Mouse (Mus musculus): ENCODE measurements around the gene Pdap1. TPM values are rescaled to one million over a fixed set of nuclear protein-coding genes. Genes with fewer than 3 reads are reported as not detected.

The Pdap1 gene
- total RNA-seq (2021): 10 to 100 TPM; 95.2 to 97.8 TPM
- long read RNA-seq, experiment 1, partial matches to known transcripts: 0 of 2 reads
- long read RNA-seq, experiment 1, other reads (novel, unspliced or antisense): 1 of 2 reads
- long read RNA-seq, experiment 2, partial matches to known transcripts: 1 of 5 reads
- long read RNA-seq, experiment 2, other reads (novel, unspliced or antisense): 4 of 5 reads

DNA sequence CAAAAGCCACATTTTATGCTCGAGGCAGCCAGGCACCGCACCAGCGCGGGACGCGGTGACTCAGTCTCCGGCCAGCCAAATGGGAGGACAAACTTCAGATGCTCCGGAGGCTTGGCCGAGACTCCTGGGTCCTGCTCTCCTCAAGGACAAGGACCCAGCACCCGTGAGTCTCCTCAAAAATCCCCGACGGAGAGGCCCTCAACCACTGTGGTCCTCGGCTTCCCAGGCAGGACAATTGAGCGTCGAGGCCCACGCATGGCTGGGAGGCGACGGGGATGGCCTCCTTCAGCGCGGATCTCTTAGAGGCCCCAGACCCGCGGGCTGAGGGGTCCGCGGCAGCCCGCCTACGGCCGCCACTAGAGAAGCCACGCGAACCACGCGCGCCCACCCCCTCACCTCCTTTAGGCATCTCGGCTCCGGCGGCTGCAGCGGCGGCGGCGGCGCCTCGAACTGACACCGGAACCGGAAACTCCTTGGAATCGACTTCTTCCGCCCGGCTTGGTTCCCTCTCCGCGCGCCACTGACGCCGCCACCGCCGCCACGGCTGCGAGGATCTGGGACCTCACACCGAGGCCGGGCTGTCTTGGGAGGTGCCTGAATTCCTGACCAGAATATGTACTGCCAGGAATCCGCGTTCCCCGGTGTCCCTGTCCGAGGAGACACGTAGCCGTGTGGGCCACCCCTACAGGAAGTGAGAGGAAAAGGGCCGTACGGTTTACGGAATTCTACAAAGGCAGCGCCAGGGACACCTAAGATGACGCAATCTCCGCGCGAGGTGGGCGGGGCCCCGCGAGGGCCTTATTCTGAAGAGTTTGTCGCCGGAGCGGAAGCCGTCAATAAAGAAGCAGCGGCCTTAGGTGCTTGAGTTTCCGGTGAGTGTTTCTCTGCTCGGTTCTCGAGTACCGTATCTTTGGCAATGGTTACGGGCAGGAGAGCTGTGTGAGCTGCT is at the start of gene Pdap1, which contains the start of gene Bud31:
Gene Pdap1 (minus strand): TSS at position 668 of the 949 bp plus-strand sequence.
Gene Bud31 (plus strand): TSS at position 792 of the 949 bp plus-strand sequence.
- peak; percentile 23; the same call in 1 of the 2 replicates for TF ChIP-seq CTCF (conservative IDR thresholded peaks at IDR 0.05)
- Histone ChIP-seq H3K4me3 (peak within 1 kb of the TSS; percentile 96), H3K27ac (peak within 1 kb of the TSS; percentile 99)
- peak; percentile 94 to 96 for DNase-seq (ENCODE audit: low spot score in 2 of 2)

DNA sequence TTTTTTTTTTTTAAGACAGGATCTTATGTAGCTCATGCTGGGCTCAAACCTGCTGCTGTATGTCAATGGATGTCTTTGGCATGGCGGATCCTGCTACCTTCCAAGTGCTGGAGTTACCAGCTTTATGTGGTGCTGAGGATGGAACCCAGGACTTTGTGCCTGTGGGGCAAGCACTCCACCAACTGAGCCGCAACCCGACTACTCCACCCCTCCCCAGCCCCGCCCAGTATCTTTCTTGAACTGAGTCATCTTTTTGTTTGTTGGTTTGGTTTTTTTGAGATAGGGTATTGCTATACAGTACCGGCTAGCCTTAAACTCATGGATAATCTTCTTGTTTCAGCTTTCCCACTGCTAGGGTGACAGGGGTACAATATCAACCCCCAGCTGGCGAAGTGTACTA is 49.4 kb upstream of the Pdap1 start:
- no peak overlapping the region for H3K27ac ChIP-seq
- no peak for TF ChIP-seq CTCF (conservative IDR thresholded peaks at IDR 0.05)
- no peak for DNase-seq (ENCODE audit: low spot score in 2 of 2)
- H3K4me3 ChIP-seq: no peak overlapping the region

DNA sequence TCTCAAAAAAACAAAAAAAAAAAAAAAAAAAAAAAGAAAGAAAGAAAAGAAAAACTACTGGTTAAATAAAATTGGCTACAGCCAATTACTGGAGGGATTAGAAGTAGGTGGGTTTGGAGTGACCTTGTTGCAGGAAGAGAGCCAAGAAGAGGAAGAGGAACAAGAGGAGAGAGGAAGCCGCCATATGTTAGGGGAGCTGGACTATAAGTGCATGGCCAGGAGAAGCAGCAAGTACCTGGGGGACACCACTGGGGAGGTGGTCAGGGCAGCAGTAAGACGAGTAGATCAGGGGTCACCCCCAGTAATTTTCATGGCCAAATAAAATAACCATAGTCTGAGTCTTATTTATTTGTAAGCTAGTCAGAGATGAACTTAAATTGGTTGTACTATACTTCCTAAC is 45.2 kb upstream of the Pdap1 start:
- no peak overlapping the region for H3K27ac ChIP-seq
- no peak for DNase-seq (ENCODE audit: low spot score in 2 of 2)
- TF ChIP-seq CTCF (conservative IDR thresholded peaks at IDR 0.05): no peak
- H3K4me3 ChIP-seq: no peak overlapping the region

DNA sequence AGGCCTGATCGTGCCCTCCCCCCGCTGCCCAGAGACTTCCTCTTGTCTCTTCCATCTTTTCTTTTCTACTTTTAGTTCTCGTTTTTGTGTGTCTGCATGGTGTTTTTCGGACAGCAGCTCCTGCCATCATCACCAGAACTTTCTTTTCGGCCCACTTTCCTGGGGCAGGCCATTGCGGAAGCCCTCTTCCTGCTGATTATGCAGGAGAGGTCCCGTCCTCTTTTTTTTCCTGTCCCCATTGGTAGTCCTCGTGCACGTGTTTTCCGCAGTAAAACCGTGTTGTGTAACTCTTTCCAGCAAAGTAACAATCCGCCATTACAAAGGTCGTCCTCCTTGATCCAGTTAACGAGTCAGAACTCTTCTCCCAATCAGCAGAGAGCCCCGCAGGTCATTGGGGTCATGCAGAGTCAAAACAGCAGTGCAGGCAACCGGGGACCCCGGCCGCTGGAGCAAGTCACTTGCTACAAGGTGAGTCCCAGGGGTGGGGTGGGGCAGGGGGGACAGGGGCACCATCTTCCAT is 38.5 kb upstream of the Pdap1 start:
- no peak for DNase-seq (ENCODE audit: low spot score in 2 of 2)
- Histone ChIP-seq H3K27ac (no peak overlapping the region), H3K4me3 (no peak overlapping the region)
- no peak for TF ChIP-seq CTCF (conservative IDR thresholded peaks at IDR 0.05)

DNA sequence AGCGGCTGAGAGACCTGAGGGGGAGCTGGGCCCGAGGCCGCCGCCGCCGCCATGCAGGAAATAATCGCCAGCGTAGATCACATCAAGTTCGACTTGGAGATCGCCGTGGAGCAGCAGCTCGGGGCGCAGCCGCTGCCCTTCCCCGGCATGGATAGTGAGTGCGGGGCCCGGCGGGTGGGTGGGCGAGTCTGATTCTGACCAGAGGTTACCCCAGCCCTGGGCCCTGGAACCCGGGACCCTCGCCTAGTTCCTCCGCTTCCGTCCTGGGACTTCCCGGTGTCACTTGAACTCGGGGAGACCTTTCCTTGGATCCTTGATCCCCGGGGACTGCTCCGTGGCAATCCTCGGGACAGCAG is 27.2 kb upstream of the Pdap1 start:
- peak overlapping the region; percentile 88 for H3K4me3 ChIP-seq
- no peak for TF ChIP-seq CTCF (conservative IDR thresholded peaks at IDR 0.05)
- DNase-seq (ENCODE audit: low spot score in 2 of 2): peak in 1 of 2 experiments; percentile 18
- H3K27ac ChIP-seq: peak overlapping the region; percentile 96

DNA sequence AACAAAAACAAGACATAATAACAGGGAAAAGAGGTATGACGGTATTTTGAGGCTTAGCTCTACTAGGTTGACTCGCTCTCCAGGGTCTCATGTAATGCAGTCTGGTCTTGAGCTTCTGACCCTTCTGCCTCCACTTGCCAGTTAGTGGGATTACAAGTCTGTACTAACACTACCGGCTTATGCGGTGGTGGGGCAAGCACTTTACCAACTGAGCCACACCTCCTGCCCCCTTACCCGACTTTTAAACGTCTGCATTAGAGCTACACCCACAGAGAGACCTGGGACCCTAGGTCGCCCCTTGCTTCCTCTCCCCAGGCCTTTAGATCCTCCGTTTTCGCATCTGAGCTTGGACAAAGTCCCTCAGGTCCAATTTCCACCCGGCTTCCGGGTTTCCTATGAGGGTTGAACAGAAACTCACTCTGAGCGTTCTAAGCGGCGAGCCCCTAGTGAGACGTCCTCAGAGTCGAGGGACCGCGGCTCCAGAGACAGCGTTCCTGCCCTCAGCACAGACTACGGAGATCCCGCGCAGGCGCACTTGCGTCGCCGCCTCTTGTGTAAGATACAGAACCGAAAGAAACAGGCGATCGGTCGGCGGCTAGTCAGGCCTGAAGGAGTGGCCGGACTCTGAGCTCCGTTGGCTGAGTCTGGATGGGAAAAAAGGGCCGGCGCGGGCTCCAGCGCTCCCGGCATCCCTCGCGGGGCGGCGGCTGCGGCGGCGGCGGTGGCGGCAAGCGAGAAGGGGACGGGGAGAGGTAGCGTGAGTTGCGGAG is 26.7 kb upstream of the Pdap1 start, which contains the start of the genes Ptcd1 and Cpsf4:
Gene Ptcd1 (minus strand): TSS at position 573 of the 770 bp plus-strand sequence.
Gene Cpsf4 (plus strand): TSS at position 678 of the 770 bp plus-strand sequence.
- Histone ChIP-seq H3K27ac (peak within 1 kb of the TSS; percentile 96), H3K4me3 (peak within 1 kb of the TSS; percentile 88)
- TF ChIP-seq CTCF (conservative IDR thresholded peaks at IDR 0.05): peak; percentile 22
- DNase-seq (ENCODE audit: low spot score in 2 of 2): peak; percentile 98

DNA sequence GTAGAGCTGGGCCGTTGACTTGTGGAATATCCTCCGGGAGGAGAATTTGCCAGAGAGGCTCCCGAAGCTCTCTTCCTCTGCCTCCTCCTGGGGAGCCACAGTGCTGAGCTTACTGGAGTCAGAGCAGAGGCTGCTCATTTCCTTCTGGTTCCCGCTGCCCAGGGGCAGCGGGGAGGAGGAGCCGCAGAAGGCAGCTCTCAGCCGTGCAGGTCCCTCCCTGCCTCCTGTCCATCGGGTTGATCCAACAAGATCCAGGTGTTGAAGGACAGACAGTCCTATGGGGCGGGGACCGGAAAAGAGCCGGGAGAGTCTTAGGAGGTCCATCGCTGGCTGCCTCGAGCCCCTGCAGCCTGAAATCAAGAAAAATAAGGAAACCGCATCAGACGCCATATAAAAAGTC is 25.1 kb upstream of the Pdap1 start:
- TF ChIP-seq CTCF (conservative IDR thresholded peaks at IDR 0.05): no peak
- H3K27ac ChIP-seq: peak overlapping the region; percentile 96
- peak overlapping the region; percentile 88 for H3K4me3 ChIP-seq
- no peak for DNase-seq (ENCODE audit: low spot score in 2 of 2)

DNA sequence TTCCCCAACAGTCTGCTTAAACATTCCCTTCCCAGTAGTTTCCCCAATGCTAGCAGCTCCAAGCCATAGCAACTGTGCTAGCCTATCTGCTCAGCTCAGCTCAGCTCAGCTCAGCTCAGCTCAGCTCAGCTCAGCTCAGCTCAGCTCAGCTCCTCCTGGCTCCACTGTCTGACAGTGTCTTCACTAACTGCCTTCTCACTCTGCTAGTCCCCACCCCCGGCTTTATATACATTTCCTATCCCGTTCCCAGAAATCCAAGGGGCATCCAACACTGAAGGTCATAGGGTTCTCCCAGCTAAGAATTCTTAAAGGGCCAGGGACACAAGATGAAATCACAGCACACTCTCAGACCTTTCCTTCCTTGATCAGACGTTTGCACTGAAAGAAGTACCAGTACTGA is 24.7 kb upstream of the Pdap1 start:
- peak overlapping the region; percentile 96 for H3K27ac ChIP-seq
- H3K4me3 ChIP-seq: peak overlapping the region; percentile 88
- DNase-seq (ENCODE audit: low spot score in 2 of 2): peak; percentile 15 to 25
- no peak for TF ChIP-seq CTCF (conservative IDR thresholded peaks at IDR 0.05)

DNA sequence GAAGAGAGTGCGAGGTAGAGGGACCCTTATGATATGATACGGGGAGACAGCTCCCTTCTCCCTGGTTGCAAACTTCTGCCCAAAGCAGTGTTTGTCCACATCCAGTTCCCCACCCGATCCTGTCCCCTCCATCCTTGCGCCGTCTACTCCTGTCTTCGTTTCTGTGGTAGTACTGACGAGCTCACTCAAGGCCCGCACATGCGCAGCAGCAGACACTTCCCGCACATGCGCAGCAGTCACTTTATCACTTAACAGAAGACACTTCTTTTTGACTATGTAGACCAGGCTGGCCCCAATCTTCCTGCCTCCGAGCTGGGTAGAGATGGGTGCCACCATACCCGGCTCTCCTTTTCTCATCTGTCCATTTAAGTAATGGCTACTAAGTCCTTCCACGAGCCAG is 21.3 kb upstream of the Pdap1 start:
- no peak for TF ChIP-seq CTCF (conservative IDR thresholded peaks at IDR 0.05)
- DNase-seq (ENCODE audit: low spot score in 2 of 2): no peak

DNA sequence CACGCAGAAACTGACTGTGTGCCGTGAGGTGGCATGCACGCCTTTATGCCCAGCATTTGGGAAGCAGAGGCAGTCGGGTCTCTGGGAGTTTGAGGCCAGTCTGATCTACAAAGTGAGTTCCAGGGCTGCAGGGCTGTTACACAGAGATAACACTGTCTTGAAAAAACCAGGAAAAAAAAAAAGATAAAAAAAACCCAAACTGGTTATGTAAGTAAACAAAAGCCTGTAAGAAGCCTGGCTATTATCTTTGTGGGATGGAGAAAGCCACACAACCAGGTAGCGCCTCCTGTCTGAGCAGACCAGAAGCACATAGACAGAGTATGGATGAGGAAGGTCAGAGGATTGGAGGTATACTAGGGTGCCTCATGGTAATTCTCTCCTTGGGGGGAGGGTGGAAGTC is 12.7 kb upstream of the Pdap1 start:
- no peak for TF ChIP-seq CTCF (conservative IDR thresholded peaks at IDR 0.05)
- H3K27ac ChIP-seq: no peak overlapping the region
- no peak overlapping the region for H3K4me3 ChIP-seq
- DNase-seq (ENCODE audit: low spot score in 2 of 2): no peak

More for the DNA sequence above, 21.3 kb upstream of the Pdap1 start:
- Histone ChIP-seq H3K4me3 (no peak overlapping the region), H3K27ac (no peak overlapping the region)

DNA sequence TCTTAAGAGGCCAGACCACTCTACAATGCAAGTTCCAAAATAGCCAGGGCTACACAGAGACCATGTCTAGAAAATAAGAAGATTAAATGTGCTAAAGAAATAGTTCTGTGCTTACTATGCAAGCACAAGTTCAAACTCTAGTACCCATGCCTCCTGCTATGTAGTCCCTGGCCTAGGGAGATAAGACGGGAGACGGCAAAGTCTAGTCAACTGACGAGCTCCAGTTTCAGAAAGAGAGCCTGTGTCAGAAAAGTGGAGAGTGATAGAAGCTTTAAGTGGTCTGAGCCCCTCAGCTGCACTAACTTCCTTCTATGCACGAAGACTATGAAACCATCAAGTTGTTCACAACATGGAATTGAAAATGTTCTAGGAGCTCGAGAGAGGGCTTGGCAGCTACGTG is 9.3 kb upstream of the Pdap1 start:
- no peak for TF ChIP-seq CTCF (conservative IDR thresholded peaks at IDR 0.05)
- no peak overlapping the region for H3K27ac ChIP-seq
- DNase-seq (ENCODE audit: low spot score in 2 of 2): no peak
- H3K4me3 ChIP-seq: no peak overlapping the region

DNA sequence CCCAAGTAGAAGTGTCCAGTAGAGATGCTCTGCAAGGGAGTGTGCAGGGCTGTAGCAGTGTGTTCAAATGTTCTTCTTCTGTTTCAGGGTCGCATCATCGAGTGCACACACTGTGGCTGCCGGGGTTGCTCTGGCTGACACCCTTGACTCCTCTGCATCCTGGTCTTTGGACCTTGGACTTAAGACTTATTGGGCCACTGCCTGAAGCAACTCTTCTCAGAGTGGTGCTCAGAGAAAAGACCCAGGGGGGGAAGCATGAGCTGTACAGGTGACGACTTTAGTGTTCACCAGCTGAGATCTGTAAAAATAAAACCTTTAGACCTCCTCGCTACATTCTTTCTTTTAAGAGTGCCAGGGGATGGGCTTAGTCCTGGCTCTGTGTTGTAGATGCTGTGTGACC is 7.7 kb upstream of the Pdap1 start:
- no peak for DNase-seq (ENCODE audit: low spot score in 2 of 2)
- no peak for TF ChIP-seq CTCF (conservative IDR thresholded peaks at IDR 0.05)

More for the DNA sequence above, 7.7 kb upstream of the Pdap1 start:
- H3K27ac ChIP-seq: no peak overlapping the region
- H3K4me3 ChIP-seq: no peak overlapping the region

Measured in layer of hippocampus, adult 2 months (tissue).